Comparison of ENCODE assay signal across 10 mouse cellular contexts in genomic region chr6:134647621-134648020, GRCm38 (mm10). TPM values are rescaled to one million over a fixed set of nuclear protein-coding genes. Genes with fewer than 3 reads are reported as not detected.
DNase-seq lines count a peak whose midpoint lies in the region; ATAC-seq and TF ChIP-seq lines count a peak whose summit lies in the region.
"Had no signal": no experiment of that assay in that cellular context is flagged by ENCODE, and none has a peak within 500 bp of the region (broad histone marks: within the 10 kb centered on the region; RNA-seq: fewer than 3 reads in every experiment).

No protein-coding gene starts in this region.

- H3K9me3 ChIP-seq in midbrain, embryonic 11.5 days (ENCODE audit: control insufficient read depth, low read length), result no peaks in the 10 kb centered on the region
- no peaks in the 10 kb centered on the region for H3K9me3 ChIP-seq in midbrain, embryonic 15.5 days
- no peaks in the 10 kb centered on the region for H3K9me3 ChIP-seq in embryonic facial prominence, embryonic 15.5 days (replicated peaks)
- no peaks in the 10 kb centered on the region for H3K9me3 ChIP-seq in stomach, postnatal 0 days (ENCODE audit: control insufficient read depth, low read length)

- no peak overlapping the region for H3K4me2 ChIP-seq in midbrain, embryonic 11.5 days
- no peak overlapping the region for H3K4me2 ChIP-seq in midbrain, embryonic 15.5 days
- no peak overlapping the region for H3K4me2 ChIP-seq in embryonic facial prominence, embryonic 15.5 days (replicated peaks)
- H3K4me2 ChIP-seq in stomach, postnatal 0 days (replicated peaks; ENCODE audit: low read depth), result no peak overlapping the region

- TF ChIP-seq CTCF in gastrocnemius, adult 2 months (IDR thresholded peaks at IDR 0.05), result no peak
- no peak for TF ChIP-seq CTCF in stomach, postnatal 0 days (IDR thresholded peaks at IDR 0.05; ENCODE audit: low read depth)

- no peak for DNase-seq in gastrocnemius, adult 2 months
- DNase-seq in gastrocnemius, postnatal 36 days, result no peak
- DNase-seq in midbrain, embryonic 11.5 days (ENCODE audit: low spot score, missing footprints), result no peak
- peak; percentile 37 for DNase-seq in stomach, postnatal 0 days (ENCODE audit: low spot score)
- DNase-seq in thymus, postnatal 10 days (ENCODE audit: low spot score in 2 of 2), result no peak
- DNase-seq: cerebellum, postnatal 10 days had no signal

- no peak for TF ChIP-seq EP300 in stomach, postnatal 0 days (optimal IDR thresholded peaks at IDR 0.05)

- ATAC-seq in midbrain, embryonic 11.5 days (ENCODE audit: low FRiP score), result peak; percentile 66
- ATAC-seq in midbrain, embryonic 15.5 days (replicated peaks), result no peak
- peak; percentile 73 for ATAC-seq in embryonic facial prominence, embryonic 15.5 days (ENCODE audit: insufficient number of reproducible peaks, low FRiP score, low TSS enrichment, low read depth)
- ATAC-seq in stomach, postnatal 0 days (ENCODE audit: low FRiP score, low TSS enrichment), result peak; percentile 50; the same call in 1 of the 2 replicates
- no peak for ATAC-seq in monocyte, adult 5-6 weeks (replicated peaks; ENCODE audit: insufficient number of reproducible peaks, low FRiP score, low TSS enrichment, poor library complexity, severe bottlenecking)

- H3K9ac ChIP-seq in midbrain, embryonic 11.5 days (ENCODE audit: low read length), result no peak overlapping the region
- no peak overlapping the region for H3K9ac ChIP-seq in midbrain, embryonic 15.5 days
- H3K9ac ChIP-seq in embryonic facial prominence, embryonic 15.5 days, result no peak overlapping the region
- no peak overlapping the region for H3K9ac ChIP-seq in stomach, postnatal 0 days (ENCODE audit: low read length)

- WGBS in midbrain, embryonic 11.5 days, result 26% methylated on average over 5 of the region's 5 CpGs
- WGBS in midbrain, embryonic 15.5 days, result 14% methylated on average over 5 of the region's 5 CpGs
- 8% methylated on average over 5 of the region's 5 CpGs for WGBS in embryonic facial prominence, embryonic 15.5 days
- WGBS in stomach, postnatal 0 days, result 19% methylated on average over 5 of the region's 5 CpGs

- no peaks in the 10 kb centered on the region for H3K27me3 ChIP-seq in midbrain, embryonic 11.5 days (ENCODE audit: control insufficient read depth, insufficient read depth, low read length)
- no peaks in the 10 kb centered on the region for H3K27me3 ChIP-seq in midbrain, embryonic 15.5 days (replicated peaks)
- H3K27me3 ChIP-seq in embryonic facial prominence, embryonic 15.5 days, result no peaks in the 10 kb centered on the region
- no peaks in the 10 kb centered on the region for H3K27me3 ChIP-seq in stomach, postnatal 0 days (ENCODE audit: control insufficient read depth, insufficient read depth, low read length)

- no peak overlapping the region for H3K4me3 ChIP-seq in gastrocnemius, adult 2 months
- no peak overlapping the region for H3K4me3 ChIP-seq in midbrain, embryonic 11.5 days (ENCODE audit: low read depth, low read length)
- no peak overlapping the region for H3K4me3 ChIP-seq in midbrain, embryonic 15.5 days
- H3K4me3 ChIP-seq in embryonic facial prominence, embryonic 15.5 days (replicated peaks), result no peak overlapping the region
- H3K4me3 ChIP-seq in stomach, postnatal 0 days (ENCODE audit: low read depth, low read length), result no peak overlapping the region

- peaks cover 5% of the 10 kb centered on the region for H3K4me1 ChIP-seq in midbrain, embryonic 11.5 days (ENCODE audit: control insufficient read depth, insufficient read depth, low read length)
- peaks cover 11% of the 10 kb centered on the region for H3K4me1 ChIP-seq in midbrain, embryonic 15.5 days
- peaks cover 9% of the 10 kb centered on the region; the same call in 1 of the 2 replicates for H3K4me1 ChIP-seq in embryonic facial prominence, embryonic 15.5 days
- 0 out of 2 replicates have a peak, but pooled peaks cover 3% of the 10 kb centered on the region for H3K4me1 ChIP-seq in stomach, postnatal 0 days (replicated peaks; ENCODE audit: control insufficient read depth, insufficient read depth)

- no peaks in the 10 kb centered on the region for H3K36me3 ChIP-seq in midbrain, embryonic 11.5 days (ENCODE audit: control insufficient read depth, insufficient read depth, low read length)
- no peaks in the 10 kb centered on the region; the same call in 1 of the 2 replicates for H3K36me3 ChIP-seq in midbrain, embryonic 15.5 days (replicated peaks)
- H3K36me3 ChIP-seq in embryonic facial prominence, embryonic 15.5 days, result peaks cover 8% of the 10 kb centered on the region; the same call in 1 of the 2 replicates
- no peaks in the 10 kb centered on the region for H3K36me3 ChIP-seq in stomach, postnatal 0 days (ENCODE audit: control insufficient read depth, insufficient read depth, low read length)

- peak overlapping the region; percentile 51 for H3K27ac ChIP-seq in gastrocnemius, adult 2 months
- no peak overlapping the region for H3K27ac ChIP-seq in midbrain, embryonic 11.5 days (ENCODE audit: low read depth, low read length)
- no peak overlapping the region for H3K27ac ChIP-seq in midbrain, embryonic 15.5 days
- peak overlapping the region; percentile 68 for H3K27ac ChIP-seq in embryonic facial prominence, embryonic 15.5 days (replicated peaks)
- H3K27ac ChIP-seq in stomach, postnatal 0 days (replicated peaks), result peak overlapping the region; percentile 40; the same call in 1 of the 2 replicates
- H3K27ac ChIP-seq: kidney, postnatal 0 days had no signal

- intact Hi-C loops in gastrocnemius, adult 2 months (cut with DNase I), result loop anchor here (10.0 kb wide), 1 partner anchor 277 kb away; the partner anchor contains the start of gene Cdkn1b
- intact Hi-C loops in gastrocnemius, postnatal 36 days (cut with DNase I), result no loop called here

RNA-seq across cellular contexts. Expression of gene Borcs5, which starts 8.3 kb away (rescaled TPM):
- 10 to 100 TPM; 15.1 to 17.1 TPM for total RNA-seq in gastrocnemius, adult 2 months (2021)
- 10 to 100 TPM; 13.0 to 15.9 TPM for total RNA-seq in gastrocnemius, postnatal 36 days (2021)
- polyA plus RNA-seq in midbrain, embryonic 11.5 days (2014; fragmentation: Nextera tagmentation; extraction: Ambion mirVana), result 26.4 and 28.3 TPM in 2 replicates
- 48.6 and 49.7 TPM in 2 replicates for polyA plus RNA-seq in midbrain, embryonic 15.5 days (2015; fragmentation: Nextera tagmentation; extraction: Ambion mirVana)
- polyA plus RNA-seq in embryonic facial prominence, embryonic 15.5 days (2015; fragmentation: Nextera tagmentation; extraction: Ambion mirVana), result 21.0 and 21.8 TPM in 2 replicates
- 17.7 and 20.7 TPM in 2 replicates for polyA plus RNA-seq in stomach, postnatal 0 days (2015; fragmentation: Nextera tagmentation; extraction: Ambion mirVana)
- 6.4 to 10.1 TPM (median 10.1 TPM) in 3 replicates for total RNA-seq in monocyte, adult 5-6 weeks (2017)

RNA-seq across cellular contexts. Expression of gene Mansc1, which starts 15.3 kb away (rescaled TPM):
- total RNA-seq in gastrocnemius, adult 2 months (2021), result 1 to 10 TPM in 1 of 2 experiments, under 1 TPM in 1; 0.98 to 1.1 TPM
- total RNA-seq in gastrocnemius, postnatal 36 days (2021), result 1 to 10 TPM in 1 of 2 experiments, under 1 TPM in 1; 0.96 to 1.1 TPM
- 0.87 and 1.3 TPM in 2 replicates for polyA plus RNA-seq in midbrain, embryonic 11.5 days (2014; fragmentation: Nextera tagmentation; extraction: Ambion mirVana)
- polyA plus RNA-seq in midbrain, embryonic 15.5 days (2015; fragmentation: Nextera tagmentation; extraction: Ambion mirVana), result 1.1 TPM in 2 replicates
- 2.7 and 3.5 TPM in 2 replicates for polyA plus RNA-seq in embryonic facial prominence, embryonic 15.5 days (2015; fragmentation: Nextera tagmentation; extraction: Ambion mirVana)
- polyA plus RNA-seq in stomach, postnatal 0 days (2015; fragmentation: Nextera tagmentation; extraction: Ambion mirVana), result 17.1 and 18.2 TPM in 2 replicates
- total RNA-seq in monocyte, adult 5-6 weeks (2017), result 0.68 to 1.8 TPM (median 0.96 TPM) in 3 replicates

Comparison
In these comparisons a context has a peak if more than half of its experiments do, and no peak if none do; other contexts are left out.
1. ATAC-seq: peak in midbrain, embryonic 11.5 days (single experiment), embryonic facial prominence, embryonic 15.5 days (single experiment) and stomach, postnatal 0 days (single experiment); none in midbrain, embryonic 15.5 days (single experiment) and monocyte, adult 5-6 weeks (single experiment).
2. H3K27ac ChIP-seq: peak in gastrocnemius, adult 2 months (single experiment), embryonic facial prominence, embryonic 15.5 days (single experiment) and stomach, postnatal 0 days (single experiment); none in midbrain, embryonic 11.5 days (single experiment) and midbrain, embryonic 15.5 days (single experiment).